ENCODE assay signal across 9 mouse cellular contexts in genomic region chr13:49291398-49291797, GRCm38 (mm10). TPM values are rescaled to one million over a fixed set of nuclear protein-coding genes. Genes with fewer than 3 reads are reported as not detected.
DNase-seq lines count a peak whose midpoint lies in the region; ATAC-seq and TF ChIP-seq lines count a peak whose summit lies in the region.
"Had no signal": no experiment of that assay in that cellular context is flagged by ENCODE, and none has a peak within 500 bp of the region (broad histone marks: within the 10 kb centered on the region; RNA-seq: fewer than 3 reads in every experiment).

No protein-coding gene starts in this region.

- H3K4me2 ChIP-seq in stomach, postnatal 0 days (replicated peaks; ENCODE audit: low read depth), result no peak overlapping the region
- H3K4me2 ChIP-seq in hindbrain, embryonic 13.5 days, result no peak overlapping the region
- H3K4me2 ChIP-seq: liver, embryonic 15.5 days had no signal

- no peak overlapping the region for H3K9ac ChIP-seq in stomach, postnatal 0 days (ENCODE audit: low read length)
- H3K9ac ChIP-seq in hindbrain, embryonic 13.5 days, result no peak overlapping the region
- H3K9ac ChIP-seq: liver, embryonic 15.5 days had no signal

- no peak overlapping the region for H3K4me3 ChIP-seq in G1E (ENCODE audit: low read depth, low read length)
- H3K4me3 ChIP-seq in stomach, postnatal 0 days (ENCODE audit: low read depth, low read length), result no peak overlapping the region
- H3K4me3 ChIP-seq in hindbrain, embryonic 13.5 days, result no peak overlapping the region
- H3K4me3 ChIP-seq: liver, embryonic 15.5 days had no signal

- 52% methylated on average over 1 of the region's 1 CpGs for WGBS in stomach, postnatal 0 days
- 63% methylated on average over 1 of the region's 1 CpGs for WGBS in hindbrain, embryonic 13.5 days

- DNase-seq in layer of hippocampus, adult 11-12 months (ENCODE audit: low spot score), result peak; percentile 18
- no peak for DNase-seq in layer of hippocampus, postnatal 14 days (ENCODE audit: low spot score in 2 of 2)
- DNase-seq in G1E (ENCODE audit: low spot score) (no peak), MN1 (ENCODE audit: low spot score) (no peak)
- peak; percentile 34 for DNase-seq in stomach, postnatal 0 days (ENCODE audit: low spot score)
- DNase-seq in adrenal gland, postnatal 25 days, result no peak

- no peaks in the 10 kb centered on the region for H3K9me3 ChIP-seq in G1E (replicated peaks)
- H3K9me3 ChIP-seq in stomach, postnatal 0 days (ENCODE audit: control insufficient read depth, low read length), result no peaks in the 10 kb centered on the region
- no peaks in the 10 kb centered on the region for H3K9me3 ChIP-seq in hindbrain, embryonic 13.5 days
- H3K9me3 ChIP-seq: liver, embryonic 15.5 days had no signal

- no peaks in the 10 kb centered on the region for H3K4me1 ChIP-seq in G1E (ENCODE audit: insufficient read depth, low read depth, low read length)
- no peaks in the 10 kb centered on the region for H3K4me1 ChIP-seq in stomach, postnatal 0 days (replicated peaks; ENCODE audit: control insufficient read depth, insufficient read depth)
- H3K4me1 ChIP-seq in hindbrain, embryonic 13.5 days (replicated peaks), result no peaks in the 10 kb centered on the region
- H3K4me1 ChIP-seq: liver, embryonic 15.5 days had no signal

- peaks cover 91% of the 10 kb centered on the region for H3K36me3 ChIP-seq in G1E (replicated peaks)
- no peaks in the 10 kb centered on the region for H3K36me3 ChIP-seq in stomach, postnatal 0 days (ENCODE audit: control insufficient read depth, insufficient read depth, low read length)
- peaks cover 4% of the 10 kb centered on the region for H3K36me3 ChIP-seq in hindbrain, embryonic 13.5 days

- no peak overlapping the region for H3K27ac ChIP-seq in stomach, postnatal 0 days (replicated peaks)
- H3K27ac ChIP-seq in hindbrain, embryonic 13.5 days, result no peak overlapping the region
- H3K27ac ChIP-seq: liver, embryonic 15.5 days had no signal

- no peak for ATAC-seq in G1E (ENCODE audit: extremely low read depth, insufficient number of reproducible peaks, low FRiP score, poor library complexity, severe bottlenecking)
- 0 out of 2 replicates have a peak, but pooled peaks have one; percentile 47 for ATAC-seq in erythroblast, adult 5-6 weeks (replicated peaks; ENCODE audit: low FRiP score, poor library complexity, severe bottlenecking)
- ATAC-seq in stomach, postnatal 0 days (ENCODE audit: low FRiP score, low TSS enrichment), result no peak
- ATAC-seq in hindbrain, embryonic 13.5 days (ENCODE audit: low FRiP score), result no peak

- TF ChIP-seq CTCF in G1E (IDR thresholded peaks at IDR 0.05; ENCODE audit: low read depth, low read length), result peak; percentile 68
- TF ChIP-seq CTCF in stomach, postnatal 0 days (IDR thresholded peaks at IDR 0.05; ENCODE audit: low read depth), result peak; percentile 66

- no peaks in the 10 kb centered on the region; the same call in 1 of the 2 replicates for H3K27me3 ChIP-seq in G1E (ENCODE audit: insufficient read depth, low read length)
- no peaks in the 10 kb centered on the region for H3K27me3 ChIP-seq in stomach, postnatal 0 days (ENCODE audit: control insufficient read depth, insufficient read depth, low read length)
- H3K27me3 ChIP-seq in hindbrain, embryonic 13.5 days, result no peaks in the 10 kb centered on the region
- H3K27me3 ChIP-seq: liver, embryonic 15.5 days had no signal

- no peak for TF ChIP-seq EP300 in stomach, postnatal 0 days (optimal IDR thresholded peaks at IDR 0.05)

RNA-seq across cellular contexts. Expression of gene Fgd3, which starts 28.7 kb away (rescaled TPM):
- 1 to 10 TPM; 7.3 to 7.9 TPM for total RNA-seq in layer of hippocampus, postnatal 14 days (2021)
- total RNA-seq in G1E (2014; fragmentation: Nextera tagmentation) (3.9 and 4.7 TPM in 2 replicates), G1E (2017) (11.0 and 11.2 TPM in 2 replicates)
- polyA plus RNA-seq in G1E (2012), result 3.6 and 4.1 TPM in 2 replicates
- 3.1 and 3.3 TPM in 2 replicates for total RNA-seq in erythroblast, adult 5-6 weeks (2015; ENCODE audit: low replicate concordance)
- total RNA-seq in erythroblast, adult 5-6 weeks (2017; ENCODE audit: low replicate concordance), result 5.9 and 6.7 TPM in 2 replicates
- polyA plus RNA-seq in stomach, postnatal 0 days (2015; fragmentation: Nextera tagmentation; extraction: Ambion mirVana), result 0.23 and 0.25 TPM in 2 replicates
- 1.4 and 2.0 TPM in 2 replicates for polyA plus RNA-seq in hindbrain, embryonic 13.5 days (2015; fragmentation: Nextera tagmentation; extraction: Ambion mirVana)
- total RNA-seq in adrenal gland, postnatal 25 days (2021), result 1.5 and 2.8 TPM in 2 replicates

RNA-seq across cellular contexts. Expression of gene Susd3, which starts 42.9 kb away (rescaled TPM):
- 1 to 10 TPM; 2.6 to 3.7 TPM for total RNA-seq in layer of hippocampus, postnatal 14 days (2021)
- total RNA-seq in G1E (2014; fragmentation: Nextera tagmentation) (2.8 and 3.3 TPM in 2 replicates), G1E (2017) (8.6 and 15.9 TPM in 2 replicates)
- 1.6 and 2.0 TPM in 2 replicates for polyA plus RNA-seq in G1E (2012)
- total RNA-seq in erythroblast, adult 5-6 weeks (2015; ENCODE audit: low replicate concordance), result 1.5 and 2.5 TPM in 2 replicates
- 1.1 and 5.2 TPM in 2 replicates for total RNA-seq in erythroblast, adult 5-6 weeks (2017; ENCODE audit: low replicate concordance)
- 1.0 and 1.2 TPM in 2 replicates for polyA plus RNA-seq in stomach, postnatal 0 days (2015; fragmentation: Nextera tagmentation; extraction: Ambion mirVana)
- 0.92 and 1.3 TPM in 2 replicates for polyA plus RNA-seq in hindbrain, embryonic 13.5 days (2015; fragmentation: Nextera tagmentation; extraction: Ambion mirVana)
- 0.43 and 0.95 TPM in 2 replicates for total RNA-seq in adrenal gland, postnatal 25 days (2021)

RNA-seq across cellular contexts. Expression of gene Bicd2, which starts 50.0 kb away (rescaled TPM):
- total RNA-seq in layer of hippocampus, postnatal 14 days (2021), result 10 to 100 TPM; 47.9 to 48.6 TPM
- total RNA-seq in G1E (2014; fragmentation: Nextera tagmentation) (11.5 and 19.5 TPM in 2 replicates), G1E (2017) (19.2 and 19.9 TPM in 2 replicates)
- 10.7 and 11.6 TPM in 2 replicates for polyA plus RNA-seq in G1E (2012)
- total RNA-seq in erythroblast, adult 5-6 weeks (2015; ENCODE audit: low replicate concordance), result 4.4 and 6.3 TPM in 2 replicates
- total RNA-seq in erythroblast, adult 5-6 weeks (2017; ENCODE audit: low replicate concordance), result 9.1 and 15.9 TPM in 2 replicates
- 19.6 TPM in 2 replicates for polyA plus RNA-seq in stomach, postnatal 0 days (2015; fragmentation: Nextera tagmentation; extraction: Ambion mirVana)
- 28.2 and 29.3 TPM in 2 replicates for polyA plus RNA-seq in hindbrain, embryonic 13.5 days (2015; fragmentation: Nextera tagmentation; extraction: Ambion mirVana)
- 43.7 and 45.2 TPM in 2 replicates for total RNA-seq in adrenal gland, postnatal 25 days (2021)

Comparison
In these comparisons a context has a peak if more than half of its experiments do, and no peak if none do; other contexts are left out.
1. DNase-seq: peak in layer of hippocampus, adult 11-12 months (single experiment) and stomach, postnatal 0 days (single experiment); none in layer of hippocampus, postnatal 14 days (0 of 2), G1E (single experiment), MN1 (single experiment) and adrenal gland, postnatal 25 days (single experiment).